Mouse (Mus musculus) hindbrain, embryonic 12.5 days (tissue): Measurements from ENCODE around the gene Aurkaip1. TPM values are rescaled to one million over a fixed set of nuclear protein-coding genes. Genes with fewer than 3 reads are reported as not detected.

ENCODE experiments used
- ATAC-seq: fragments of 200-750 bp; cut with Nextera tagmentation; 2 replicates; pipeline ENCODE4 v1.8.0; 2017; ENCODE audit warnings: moderate TSS enrichment; ENCODE audit not compliant: low FRiP score
- H3K27ac ChIP-seq: fragments of 300-500 bp; sonication (generic); 2 replicates; pipeline ENCODE4 v1.5.1; 2016; ENCODE audit warnings: mild to moderate bottlenecking
- H3K27me3 ChIP-seq: fragments of 300-500 bp; sonication (generic); 2 replicates; pipeline ENCODE4 v1.6.1; 2016; ENCODE audit warnings: mild to moderate bottlenecking
- H3K36me3 ChIP-seq: fragments of 300-500 bp; sonication (generic); 2 replicates; pipeline ENCODE4 v1.6.1; 2016; ENCODE audit warnings: mild to moderate bottlenecking
- H3K4me1 ChIP-seq: fragments of 300-500 bp; sonication (generic); 2 replicates; pipeline ENCODE4 v1.6.1; 2016
- H3K4me2 ChIP-seq: fragments of 300-500 bp; sonication (generic); replicated peaks from 2 replicates; pipeline ENCODE4 v1.6.1; 2016; ENCODE audit warnings: mild to moderate bottlenecking
- H3K4me3 ChIP-seq: fragments of 300-500 bp; sonication (generic); 2 replicates; pipeline ENCODE4 v1.5.1; 2016; ENCODE audit warnings: mild to moderate bottlenecking
- H3K9ac ChIP-seq: fragments of 300-500 bp; sonication (generic); 2 replicates; pipeline ENCODE4 v1.6.1; 2016; ENCODE audit warnings: mild to moderate bottlenecking, moderate library complexity
- H3K9me3 ChIP-seq: fragments of 300-500 bp; sonication (generic); replicated peaks from 2 replicates; pipeline ENCODE4 v1.6.1; 2016; ENCODE audit warnings: mild to moderate bottlenecking
- WGBS: fragments of 180-500 bp; shearing (Covaris S2); methylation state at CpG from one replicate; pipeline ENCODE4 v1.1.7; 2016; 5-methylcytosine and 5-hydroxymethylcytosine counted together
- polyA plus RNA-seq: library from polyadenylated mRNA; unstranded; fragments of >200 nt; fragmentation: Nextera tagmentation; extraction: Ambion mirVana; gene quantifications from 2 replicates; pipeline ENCODE4 v1.2.1, GENCODE M21; 2016

The Aurkaip1 gene
- polyA plus RNA-seq, 1 experiment from 2014 or later: 127 TPM

GRCm38 (mm10) chr4:155802741-155803339 is 28.2 kb upstream of the Aurkaip1 start, which contains the start of gene Mrpl20:
Mrpl20 (plus strand) TSS chr4:155802878.
- Histone ChIP-seq H3K9me3 (no peaks in the 10 kb centered on the region), H3K4me3 (peak within 1 kb of the TSS; percentile 94), H3K4me1 (peaks cover 17% of the 10 kb centered on the region), H3K27me3 (no peaks in the 10 kb centered on the region), H3K27ac (peak within 1 kb of the TSS; percentile 73), H3K36me3 (peaks cover 12% of the 10 kb centered on the region), H3K9ac (peak within 1 kb of the TSS; percentile 89), H3K4me2 (peak within 1 kb of the TSS; percentile 65)
- peak; percentile 31; the same call in 1 of the 2 replicates for ATAC-seq
- 10% methylated on average over 12 of the region's 12 CpGs for WGBS

- peaks cover 19% of the 10 kb centered on the region for H3K36me3 ChIP-seq
- H3K9ac ChIP-seq: peak overlapping the region; percentile 89
- no peaks in the 10 kb centered on the region for H3K9me3 ChIP-seq
- peak overlapping the region; percentile 94 for H3K4me3 ChIP-seq
- no peaks in the 10 kb centered on the region for H3K27me3 ChIP-seq
- peak overlapping the region; percentile 65 for H3K4me2 ChIP-seq
- WGBS: under 1% methylated on average over 58 of the region's 58 CpGs
- H3K27ac ChIP-seq: peak overlapping the region; percentile 73
- peaks cover 17% of the 10 kb centered on the region for H3K4me1 ChIP-seq
- ATAC-seq: peak; percentile 96
Measured at GRCm38 (mm10) chr4:155803340-155804041, 27.6 kb upstream of the Aurkaip1 start.

- no peak overlapping the region for H3K4me2 ChIP-seq
- peaks cover 24% of the 10 kb centered on the region for H3K4me1 ChIP-seq
- no peak overlapping the region for H3K27ac ChIP-seq
- no peak overlapping the region for H3K4me3 ChIP-seq
- no peak for ATAC-seq
- no peak overlapping the region for H3K9ac ChIP-seq
- no peaks in the 10 kb centered on the region for H3K27me3 ChIP-seq
- no peaks in the 10 kb centered on the region for H3K9me3 ChIP-seq
- 87% methylated on average over 3 of the region's 3 CpGs for WGBS
- peaks cover 46% of the 10 kb centered on the region for H3K36me3 ChIP-seq
Measured at GRCm38 (mm10) chr4:155807841-155808240, 23.2 kb upstream of the Aurkaip1 start.

GRCm38 (mm10) chr4:155811929-155812664 is 19.0 kb upstream of the Aurkaip1 start, which contains the start of gene Ccnl2:
Ccnl2 (plus strand) TSS chr4:155812489.
- ATAC-seq: peak; percentile 99
- WGBS: under 1% methylated on average over 41 of the region's 60 CpGs
- Histone ChIP-seq H3K27me3 (no peaks in the 10 kb centered on the region), H3K9ac (peak within 1 kb of the TSS; percentile 98), H3K4me3 (peak within 1 kb of the TSS; percentile 92), H3K4me1 (peaks cover 25% of the 10 kb centered on the region), H3K4me2 (peak within 1 kb of the TSS; percentile 82), H3K27ac (peak within 1 kb of the TSS; percentile 88), H3K36me3 (peaks cover 72% of the 10 kb centered on the region), H3K9me3 (no peaks in the 10 kb centered on the region)

GRCm38 (mm10) chr4:155812665-155813181 is 18.3 kb upstream of the Aurkaip1 start:
- peak overlapping the region; percentile 85 for H3K27ac ChIP-seq
- ATAC-seq: peak; percentile 53
- H3K4me1 ChIP-seq: peaks cover 25% of the 10 kb centered on the region
- peak overlapping the region; percentile 92 for H3K4me3 ChIP-seq
- H3K9me3 ChIP-seq: no peaks in the 10 kb centered on the region
- no peaks in the 10 kb centered on the region for H3K27me3 ChIP-seq
- WGBS: 0% methylated on average over 49 of the region's 49 CpGs
- peak overlapping the region; percentile 98 for H3K9ac ChIP-seq
- peaks cover 72% of the 10 kb centered on the region for H3K36me3 ChIP-seq
- peak overlapping the region; percentile 82 for H3K4me2 ChIP-seq

- Histone ChIP-seq H3K36me3 (peaks cover 83% of the 10 kb centered on the region), H3K27ac (no peak overlapping the region), H3K4me1 (peaks cover 16% of the 10 kb centered on the region), H3K4me3 (no peak overlapping the region), H3K4me2 (no peak overlapping the region), H3K9me3 (no peaks in the 10 kb centered on the region), H3K9ac (no peak overlapping the region), H3K27me3 (no peaks in the 10 kb centered on the region)
- 85% methylated on average over 4 of the region's 4 CpGs for WGBS
- no peak for ATAC-seq
Measured at GRCm38 (mm10) chr4:155817533-155817932, 13.5 kb upstream of the Aurkaip1 start.

- no peaks in the 10 kb centered on the region for H3K4me1 ChIP-seq
- WGBS: 80% methylated on average over 7 of the region's 7 CpGs
- H3K4me2 ChIP-seq: no peak overlapping the region
- H3K36me3 ChIP-seq: peaks cover 87% of the 10 kb centered on the region
- no peaks in the 10 kb centered on the region for H3K27me3 ChIP-seq
- H3K4me3 ChIP-seq: no peak overlapping the region
- H3K27ac ChIP-seq: no peak overlapping the region
- no peaks in the 10 kb centered on the region for H3K9me3 ChIP-seq
- no peak for ATAC-seq
- no peak overlapping the region for H3K9ac ChIP-seq
Measured at GRCm38 (mm10) chr4:155821025-155821424, 10.0 kb upstream of the Aurkaip1 start.

GRCm38 (mm10) chr4:155823443-155823842 is 7.6 kb upstream of the Aurkaip1 start:
- Histone ChIP-seq H3K4me1 (no peaks in the 10 kb centered on the region), H3K4me3 (no peak overlapping the region), H3K27ac (no peak overlapping the region), H3K36me3 (peaks cover 79% of the 10 kb centered on the region), H3K4me2 (no peak overlapping the region), H3K9me3 (no peaks in the 10 kb centered on the region), H3K9ac (no peak overlapping the region), H3K27me3 (no peaks in the 10 kb centered on the region)
- 96% methylated on average over 16 of the region's 16 CpGs for WGBS
- ATAC-seq: no peak

- H3K27me3 ChIP-seq: no peaks in the 10 kb centered on the region
- ATAC-seq: no peak
- no peak overlapping the region for H3K27ac ChIP-seq
- H3K36me3 ChIP-seq: peaks cover 25% of the 10 kb centered on the region
- H3K4me2 ChIP-seq: no peak overlapping the region
- no peak overlapping the region for H3K9ac ChIP-seq
- H3K4me1 ChIP-seq: peaks cover 21% of the 10 kb centered on the region
- H3K9me3 ChIP-seq: no peaks in the 10 kb centered on the region
- H3K4me3 ChIP-seq: no peak overlapping the region
- WGBS: 95% methylated on average over 4 of the region's 4 CpGs
Measured at GRCm38 (mm10) chr4:155829866-155830265, 1.2 kb upstream of the Aurkaip1 start.

- Histone ChIP-seq H3K27me3 (no peaks in the 10 kb centered on the region), H3K27ac (peak overlapping the region; percentile 62), H3K9me3 (no peaks in the 10 kb centered on the region), H3K36me3 (peaks cover 20% of the 10 kb centered on the region), H3K4me3 (peak overlapping the region; percentile 87; the same call in 1 of the 2 replicates), H3K4me2 (peak overlapping the region; percentile 95), H3K9ac (no peak overlapping the region), H3K4me1 (peaks cover 21% of the 10 kb centered on the region)
- ATAC-seq: no peak
- 57% methylated on average over 8 of the region's 8 CpGs for WGBS
Measured at GRCm38 (mm10) chr4:155830596-155830995, 476 bp upstream of the Aurkaip1 start.

GRCm38 (mm10) chr4:155831831-155832230 is 759 bp downstream of the Aurkaip1 start:
- H3K9me3 ChIP-seq: no peaks in the 10 kb centered on the region
- peak overlapping the region; percentile 90 for H3K9ac ChIP-seq
- H3K4me1 ChIP-seq: peaks cover 21% of the 10 kb centered on the region
- peak overlapping the region; percentile 91 for H3K27ac ChIP-seq
- no peak; the same call in 1 of the 2 replicates for ATAC-seq
- H3K27me3 ChIP-seq: no peaks in the 10 kb centered on the region
- H3K4me3 ChIP-seq: peak overlapping the region; percentile 87
- WGBS: under 1% methylated on average over 25 of the region's 25 CpGs
- H3K36me3 ChIP-seq: peaks cover 14% of the 10 kb centered on the region
- peak overlapping the region; percentile 95 for H3K4me2 ChIP-seq

- ATAC-seq: no peak
- Histone ChIP-seq H3K9ac (peak overlapping the region; percentile 90), H3K27me3 (no peaks in the 10 kb centered on the region), H3K27ac (0 out of 2 replicates have a peak overlapping the region, but pooled peaks have one; percentile 91), H3K4me3 (peak overlapping the region; percentile 87), H3K36me3 (peaks cover 11% of the 10 kb centered on the region), H3K9me3 (no peaks in the 10 kb centered on the region), H3K4me2 (peak overlapping the region; percentile 95), H3K4me1 (peaks cover 21% of the 10 kb centered on the region)
- 57% methylated on average over 10 of the region's 10 CpGs for WGBS
Measured at GRCm38 (mm10) chr4:155832321-155832720, 1.2 kb downstream of the Aurkaip1 start.
